Mouse (Mus musculus): ENCODE measurements around the gene Rrnad1. TPM values are rescaled to one million over a fixed set of nuclear protein-coding genes. Genes with fewer than 3 reads are reported as not detected.
A peak's percentile ranks its signal among the peaks of the same experiment; 100 is the strongest.

The Rrnad1 gene
- polyA plus RNA-seq, 1 experiment from 2014 or later, result 20.7 TPM

- peaks cover 49% of the 10 kb centered on the region for H3K4me1 ChIP-seq
These were observed 3.5 kb upstream of the Rrnad1 start for GRCm38 (mm10) chr3:87934026-87934425.

DNA sequence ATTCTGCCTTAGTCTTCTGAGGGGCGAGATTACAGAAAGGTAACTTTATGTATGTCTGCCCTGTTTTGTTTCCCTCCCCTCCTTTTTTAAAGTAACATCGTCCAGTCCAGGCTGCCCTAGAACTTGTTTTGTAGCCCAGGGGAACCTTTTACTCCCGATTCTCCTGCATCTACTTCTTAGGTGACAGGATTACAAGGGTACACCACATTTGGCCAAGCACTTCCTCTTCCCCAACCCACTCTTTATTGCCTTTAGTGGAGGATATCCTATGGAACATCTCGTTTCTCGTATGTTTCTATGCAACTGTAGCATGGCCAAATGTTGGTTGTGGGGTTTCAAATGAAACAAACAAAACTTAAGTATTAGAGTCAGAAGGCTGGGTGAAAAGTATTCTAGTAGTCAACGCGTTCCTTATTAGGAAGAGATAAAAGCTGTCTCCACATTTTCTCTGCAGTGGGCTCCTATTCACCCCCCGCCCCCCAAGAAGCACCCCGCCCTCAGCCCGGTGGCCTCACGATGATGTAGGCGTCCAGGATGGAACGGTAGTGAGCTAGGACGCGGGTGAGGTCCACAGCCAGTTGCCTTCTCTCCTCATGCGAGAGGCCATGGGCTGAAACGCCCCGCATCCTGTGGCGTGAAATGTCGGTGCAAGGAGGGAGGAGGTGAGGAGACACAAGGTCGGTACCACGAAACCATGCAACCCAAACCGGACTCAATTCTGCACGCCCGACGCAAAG, 1.0 kb downstream of the Rrnad1 start:
- peak overlapping the region; percentile 86 for H3K9ac ChIP-seq
- peak overlapping the region; percentile 78 for H3K4me2 ChIP-seq
- no peaks in the 10 kb centered on the region for H3K27me3 ChIP-seq
- no peaks in the 10 kb centered on the region for H3K9me3 ChIP-seq (replicated peaks)
- peak; percentile 48 for ATAC-seq
- peak overlapping the region; percentile 82 for H3K4me3 ChIP-seq
- peaks cover 41% of the 10 kb centered on the region for H3K4me1 ChIP-seq
- peak overlapping the region; percentile 68 for H3K27ac ChIP-seq
- 8% methylated on average over 26 of the region's 26 CpGs for WGBS
- H3K36me3 ChIP-seq (ENCODE audit: poor library complexity, severe bottlenecking), result peaks cover 66% of the 10 kb centered on the region

More at GRCm38 (mm10) chr3:87934026-87934425, 3.5 kb upstream of the Rrnad1 start:
- Histone ChIP-seq H3K4me2 (no peak overlapping the region), H3K9me3 (replicated peaks) (no peaks in the 10 kb centered on the region), H3K36me3 (ENCODE audit: poor library complexity, severe bottlenecking) (peaks cover 74% of the 10 kb centered on the region), H3K9ac (no peak overlapping the region), H3K27me3 (no peaks in the 10 kb centered on the region), H3K4me3 (no peak overlapping the region), H3K27ac (no peak overlapping the region)
- no peak for ATAC-seq
- 64% methylated on average over 5 of the region's 5 CpGs for WGBS

DNA sequence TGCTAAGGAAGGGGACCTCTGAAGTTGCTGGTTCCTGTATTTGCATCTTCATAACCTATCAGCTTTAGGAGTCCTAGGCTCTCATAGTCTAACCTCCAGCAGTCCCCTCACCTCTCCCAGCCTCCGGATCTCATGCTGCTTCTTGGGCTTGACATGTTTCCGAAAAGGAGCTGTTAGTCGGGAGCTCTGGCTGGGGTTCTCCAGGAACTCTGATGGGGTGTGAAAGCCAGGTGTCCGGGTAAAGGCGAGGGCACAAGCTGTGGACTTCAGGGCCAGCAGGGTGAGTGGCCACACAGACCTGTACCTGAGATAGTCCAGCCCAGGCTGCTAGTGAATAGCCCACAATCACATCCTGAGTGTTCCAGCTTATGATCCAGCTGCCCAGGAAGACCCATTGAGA, 3.1 kb downstream of the Rrnad1 start:
- Histone ChIP-seq H3K9me3 (replicated peaks) (no peaks in the 10 kb centered on the region), H3K4me3 (no peak overlapping the region), H3K9ac (no peak overlapping the region), H3K4me2 (no peak overlapping the region), H3K36me3 (ENCODE audit: poor library complexity, severe bottlenecking) (peaks cover 67% of the 10 kb centered on the region), H3K27me3 (no peaks in the 10 kb centered on the region), H3K4me1 (peaks cover 30% of the 10 kb centered on the region), H3K27ac (no peak overlapping the region)
- ATAC-seq, result no peak
- WGBS, result 96% methylated on average over 5 of the region's 5 CpGs

GRCm38 (mm10) chr3:87924996-87925395, 5.5 kb downstream of the Rrnad1 start:
- 88% methylated on average over 7 of the region's 7 CpGs for whole genome bisulfite sequencing
- H3K4me3 ChIP-seq, result no peak overlapping the region
- H3K4me2 ChIP-seq, result no peak overlapping the region
- no peak overlapping the region for H3K27ac ChIP-seq
- H3K27me3 ChIP-seq, result no peaks in the 10 kb centered on the region
- no peaks in the 10 kb centered on the region for H3K9me3 ChIP-seq (replicated peaks)
- ATAC-seq, result no peak
- H3K4me1 ChIP-seq, result peaks cover 19% of the 10 kb centered on the region
- H3K9ac ChIP-seq, result no peak overlapping the region
- H3K36me3 ChIP-seq (ENCODE audit: poor library complexity, severe bottlenecking), result peaks cover 62% of the 10 kb centered on the region

DNA sequence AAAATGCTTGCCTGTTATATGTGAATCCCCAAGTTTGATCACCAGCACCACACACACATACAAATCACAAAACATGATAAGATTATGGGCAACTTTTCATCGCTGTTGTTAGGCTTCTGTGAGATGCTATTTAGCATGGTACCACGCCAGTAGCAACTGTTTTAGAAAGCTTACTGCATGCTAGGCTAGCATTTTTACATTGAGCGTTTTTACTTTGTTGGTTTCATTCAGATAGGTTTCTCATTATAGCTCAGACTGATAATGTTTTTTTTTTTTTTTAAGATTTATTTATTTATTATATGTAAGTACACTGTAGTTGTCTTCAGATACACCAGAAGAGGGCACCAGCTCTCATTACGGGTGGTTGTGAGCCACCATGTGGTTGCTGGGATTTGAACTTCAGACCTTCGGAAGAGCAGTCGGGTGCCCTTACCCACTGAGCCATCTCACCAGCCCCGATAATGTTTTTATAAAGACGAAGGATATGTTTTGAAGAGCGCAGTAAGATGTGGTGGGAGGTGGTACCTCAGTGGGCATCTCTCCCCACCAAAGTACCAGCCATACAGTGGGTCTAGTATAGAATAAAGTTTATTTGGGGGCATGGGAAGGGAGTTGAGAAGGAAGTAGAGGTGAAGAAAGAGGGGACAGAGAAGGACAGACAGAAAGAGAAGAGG, 10.1 kb downstream of the Rrnad1 start:
- peak overlapping the region; percentile 91 for H3K4me2 ChIP-seq
- peak overlapping the region; percentile 72 for H3K4me3 ChIP-seq
- no peak overlapping the region for H3K27ac ChIP-seq
- no peaks in the 10 kb centered on the region for H3K27me3 ChIP-seq
- no peak for ATAC-seq
- H3K9me3 ChIP-seq (replicated peaks), result no peaks in the 10 kb centered on the region
- peaks cover 60% of the 10 kb centered on the region for H3K36me3 ChIP-seq (ENCODE audit: poor library complexity, severe bottlenecking)
- H3K9ac ChIP-seq, result peak overlapping the region; percentile 78; the same call in 1 of the 2 replicates
- peaks cover 13% of the 10 kb centered on the region for H3K4me1 ChIP-seq
- WGBS, result 66% methylated on average over 9 of the region's 9 CpGs

GRCm38 (mm10) chr3:87919336-87920108, 11.0 kb downstream of the Rrnad1 start, which contains the start of gene Mrpl24:
Mrpl24 (plus strand) TSS chr3:87919506.
- Histone ChIP-seq H3K4me1 (peaks cover 13% of the 10 kb centered on the region), H3K9ac (peak within 1 kb of the TSS; percentile 78), H3K27ac (peak within 1 kb of the TSS; percentile 75), H3K4me3 (peak within 1 kb of the TSS; percentile 72), H3K4me2 (peak within 1 kb of the TSS; percentile 91), H3K27me3 (no peaks in the 10 kb centered on the region), H3K36me3 (ENCODE audit: poor library complexity, severe bottlenecking) (peaks cover 60% of the 10 kb centered on the region), H3K9me3 (replicated peaks) (no peaks in the 10 kb centered on the region)
- ATAC-seq, result peak; percentile 87
- under 1% methylated on average over 30 of the region's 30 CpGs for WGBS

GRCm38 (mm10) chr3:87918551-87918950, 12.0 kb downstream of the Rrnad1 start:
- H3K27me3 ChIP-seq, result no peaks in the 10 kb centered on the region
- H3K9me3 ChIP-seq (replicated peaks), result no peaks in the 10 kb centered on the region
- H3K36me3 ChIP-seq (ENCODE audit: poor library complexity, severe bottlenecking), result peaks cover 60% of the 10 kb centered on the region
- peak overlapping the region; percentile 91 for H3K4me2 ChIP-seq
- H3K4me3 ChIP-seq, result peak overlapping the region; percentile 72; the same call in 1 of the 2 replicates
- H3K9ac ChIP-seq, result no peak overlapping the region
- 91% methylated on average over 1 of the region's 1 CpGs for WGBS
- ATAC-seq, result 0 out of 2 replicates have a peak, but pooled peaks have one; percentile 3
- peaks cover 13% of the 10 kb centered on the region for H3K4me1 ChIP-seq
- H3K27ac ChIP-seq, result no peak overlapping the region

- 85% methylated on average over 1 of the region's 1 CpGs for WGBS
These were observed 13.5 kb downstream of the Rrnad1 start for GRCm38 (mm10) chr3:87916990-87917389.

DNA sequence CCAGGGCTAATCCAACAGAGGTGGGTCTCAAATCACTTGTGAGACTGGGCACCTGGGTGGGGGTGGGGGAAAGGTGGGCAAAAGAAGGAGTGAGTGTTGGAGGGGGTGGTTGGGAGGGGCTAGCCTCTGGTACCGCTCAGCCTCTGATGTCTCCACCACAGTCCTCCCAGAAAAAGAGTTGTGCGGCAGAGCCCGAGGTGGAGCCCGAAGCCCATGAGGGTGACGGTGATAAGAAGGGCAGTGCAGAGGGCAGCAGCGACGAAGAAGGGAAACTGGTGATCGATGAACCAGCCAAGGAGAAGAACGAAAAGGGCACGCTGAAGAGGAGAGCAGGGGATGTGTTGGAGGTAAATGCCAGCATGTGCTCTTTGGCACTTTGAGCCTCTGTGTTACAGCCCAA, 16.6 kb downstream of the Rrnad1 start:
- no peak overlapping the region for H3K4me3 ChIP-seq
- no peak overlapping the region for H3K27ac ChIP-seq
- no peaks in the 10 kb centered on the region for H3K27me3 ChIP-seq
- H3K36me3 ChIP-seq (ENCODE audit: poor library complexity, severe bottlenecking), result peaks cover 49% of the 10 kb centered on the region
- peaks cover 34% of the 10 kb centered on the region for H3K4me1 ChIP-seq
- WGBS, result 93% methylated on average over 10 of the region's 10 CpGs
- no peak overlapping the region for H3K4me2 ChIP-seq
- no peaks in the 10 kb centered on the region for H3K9me3 ChIP-seq (replicated peaks)
- ATAC-seq, result no peak
- H3K9ac ChIP-seq, result no peak overlapping the region

More at GRCm38 (mm10) chr3:87916990-87917389, 13.5 kb downstream of the Rrnad1 start:
- no peak for ATAC-seq
- Histone ChIP-seq H3K4me1 (peaks cover 16% of the 10 kb centered on the region), H3K36me3 (ENCODE audit: poor library complexity, severe bottlenecking) (peaks cover 53% of the 10 kb centered on the region), H3K27me3 (no peaks in the 10 kb centered on the region), H3K9me3 (replicated peaks) (no peaks in the 10 kb centered on the region), H3K4me2 (no peak overlapping the region), H3K27ac (no peak overlapping the region), H3K9ac (no peak overlapping the region), H3K4me3 (no peak overlapping the region)

GRCm38 (mm10) chr3:87913491-87913890, 17.0 kb downstream of the Rrnad1 start:
- 90% methylated on average over 7 of the region's 7 CpGs for WGBS
- peaks cover 35% of the 10 kb centered on the region for H3K4me1 ChIP-seq
- H3K27me3 ChIP-seq, result no peaks in the 10 kb centered on the region
- no peak overlapping the region for H3K27ac ChIP-seq
- no peak for ATAC-seq
- no peak overlapping the region for H3K9ac ChIP-seq
- H3K4me3 ChIP-seq, result no peak overlapping the region
- H3K9me3 ChIP-seq (replicated peaks), result no peaks in the 10 kb centered on the region
- H3K36me3 ChIP-seq (ENCODE audit: poor library complexity, severe bottlenecking), result peaks cover 49% of the 10 kb centered on the region
- H3K4me2 ChIP-seq, result no peak overlapping the region

GRCm38 (mm10) chr3:87910573-87911141, 19.9 kb downstream of the Rrnad1 start:
- H3K9me3 ChIP-seq (replicated peaks), result no peaks in the 10 kb centered on the region
- H3K4me2 ChIP-seq, result peak overlapping the region; percentile 97
- peaks cover 28% of the 10 kb centered on the region for H3K36me3 ChIP-seq (ENCODE audit: poor library complexity, severe bottlenecking)
- H3K4me3 ChIP-seq, result peak overlapping the region; percentile 39
- peaks cover 51% of the 10 kb centered on the region for H3K4me1 ChIP-seq
- no peaks in the 10 kb centered on the region for H3K27me3 ChIP-seq
- H3K9ac ChIP-seq, result peak overlapping the region; percentile 51
- H3K27ac ChIP-seq, result peak overlapping the region; percentile 76
- no peak for ATAC-seq
- 4% methylated on average over 12 of the region's 12 CpGs for whole genome bisulfite sequencing
